Mouse (Mus musculus): Measurements from ENCODE around the gene Tbrg1.

GRCm38 (mm10) chr9:37636800-37637542 is 20.1 kb downstream of the Tbrg1 start:
- TF ChIP-seq CTCF (IDR thresholded peaks at IDR 0.05; ENCODE audit: borderline replicate concordance, insufficient read depth, low read depth, low read length) (no peak), POLR2A (IDR thresholded peaks at IDR 0.05; ENCODE audit: borderline replicate concordance, insufficient read depth, low read length) (no peak)
